Mouse (Mus musculus): ENCODE data around the gene Nr1i2.

GRCm38 (mm10) chr16:38254001-38254400, 40.6 kb downstream of the Nr1i2 start:
- TF ChIP-seq CTCF (IDR thresholded peaks at IDR 0.05; ENCODE audit: control insufficient read depth, insufficient read depth, insufficient replicate concordance, low read depth, low read length): no peak
- TF ChIP-seq POLR2A (IDR thresholded peaks at IDR 0.05; ENCODE audit: control insufficient read depth, low read depth, low read length): no peak

Measured in testis, adult 2 months (tissue).